Mouse (Mus musculus) gastrocnemius, postnatal 10 days (tissue): ENCODE data around the gene Pnkp. TPM values are rescaled to one million over a fixed set of nuclear protein-coding genes. Genes with fewer than 3 reads are reported as not detected.
A peak's percentile ranks its signal among the peaks of the same experiment; 100 is the strongest.

Experiments used
- DNase-seq: peaks from one replicate; pipeline ENCODE4 v3.0.0; 2021; ENCODE audit warnings: mixed read lengths
- total RNA-seq, 2 experiments: library from RNA; stranded (reverse); gene quantifications; 2 replicates each; pipeline ENCODE4 v1.2.3; 2021

The Pnkp gene
- total RNA-seq, 2 experiments from 2014 or later = 14.4 to 16.5 TPM

GRCm38 (mm10) chr7:44853065-44853464, 3.9 kb upstream of the Pnkp start:
- no peak for DNase-seq

DNA sequence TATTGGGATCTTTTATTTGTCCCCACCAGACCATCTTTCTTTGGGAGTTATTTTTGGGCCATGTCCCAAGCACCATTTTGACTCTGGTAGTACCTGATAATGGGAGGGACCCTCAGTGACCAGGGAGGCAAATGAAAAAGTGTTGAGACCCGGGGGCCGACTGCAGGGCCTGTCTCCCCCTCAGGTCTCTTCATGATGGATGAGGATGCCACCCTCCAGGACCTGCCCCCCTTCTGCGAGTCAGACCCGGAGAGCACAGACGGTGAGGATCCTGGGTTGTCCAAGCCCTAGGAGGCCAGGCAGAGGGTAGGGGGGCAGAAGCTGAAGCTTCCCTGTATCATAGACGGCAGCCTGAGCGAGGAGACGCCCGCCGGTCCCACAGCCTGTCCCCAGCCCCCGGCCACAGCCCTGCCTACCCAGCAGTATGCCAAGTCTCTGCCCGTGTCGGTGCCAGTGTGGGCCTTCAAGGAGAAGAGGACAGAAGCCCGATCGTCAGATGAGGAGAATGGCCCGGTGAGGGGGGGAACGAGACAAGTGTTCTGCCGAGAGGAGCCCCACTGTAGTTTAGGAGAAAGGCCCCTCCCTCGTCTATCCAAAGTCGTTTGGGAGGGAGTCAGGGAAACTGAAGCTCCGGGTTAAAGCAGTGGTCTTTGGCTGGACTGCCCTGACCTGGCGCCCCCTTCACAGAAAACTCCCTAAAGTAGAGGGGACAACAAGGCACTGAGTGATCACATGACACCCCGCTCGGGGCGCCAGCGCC, 3.2 kb upstream of the Pnkp start:
- no peak for DNase-seq

GRCm38 (mm10) chr7:44854356-44855031, 2.4 kb upstream of the Pnkp start:
- DNase-seq = peak; percentile 80

- no peak for DNase-seq
These were observed 1.9 kb upstream of the Pnkp start for GRCm38 (mm10) chr7:44855036-44855435.

DNA sequence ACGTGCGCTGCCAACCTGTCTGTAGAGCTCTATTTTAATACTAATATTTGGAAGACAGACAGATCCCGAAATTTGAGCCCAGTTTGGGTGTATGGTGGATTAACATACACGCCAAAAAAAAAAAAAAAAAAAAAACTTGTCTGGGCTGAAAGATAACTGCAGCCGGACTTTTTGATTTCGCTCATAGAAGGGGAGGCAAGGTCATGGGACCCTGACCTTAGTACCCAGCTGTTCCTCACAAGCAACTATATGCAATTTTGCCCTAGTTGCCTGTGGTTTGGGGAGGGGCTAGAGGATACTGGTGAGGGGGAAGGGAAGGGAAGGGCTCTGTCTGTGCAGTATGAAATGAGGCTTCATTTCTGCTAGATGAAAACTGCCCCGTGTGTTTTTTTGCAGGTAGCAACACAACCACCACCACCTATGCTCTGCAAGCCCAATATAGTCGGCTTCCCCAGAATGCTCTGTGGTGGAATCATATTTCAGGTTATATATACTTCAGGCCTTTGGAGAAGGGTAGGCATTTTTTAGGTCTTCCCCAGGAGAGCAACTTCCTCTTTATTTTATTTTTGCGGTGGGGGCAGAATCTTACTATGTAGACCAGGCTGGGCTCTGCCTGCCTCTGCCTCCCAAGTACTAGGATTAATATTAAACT, 548 bp upstream of the Pnkp start:
- DNase-seq = no peak

DNA sequence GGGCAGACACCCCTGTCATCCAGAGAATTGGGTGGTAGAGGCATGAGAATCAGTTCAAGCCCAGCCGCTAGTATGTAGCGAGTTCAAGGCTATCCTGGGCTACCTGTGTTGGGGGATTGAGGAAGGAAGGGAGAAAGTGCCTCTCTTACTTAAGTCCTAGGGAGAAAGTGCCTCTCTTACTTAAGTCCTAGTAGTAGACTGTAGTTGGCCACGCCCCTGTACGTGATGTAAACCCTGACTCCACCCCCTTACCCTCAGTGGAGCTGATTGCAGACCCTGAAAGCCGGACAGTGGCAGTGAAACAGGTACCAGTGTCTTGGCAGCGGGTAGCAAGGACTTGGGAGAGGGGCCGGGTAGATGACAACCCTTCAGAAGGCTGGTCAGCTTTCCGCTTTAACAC, 966 bp downstream of the Pnkp start:
- DNase-seq = no peak

- DNase-seq = no peak
These were observed 3.0 kb downstream of the Pnkp start for GRCm38 (mm10) chr7:44859896-44860295.

- peak; percentile 85 for DNase-seq
These were observed 3.9 kb downstream of the Pnkp start for GRCm38 (mm10) chr7:44860576-44861428.

DNA sequence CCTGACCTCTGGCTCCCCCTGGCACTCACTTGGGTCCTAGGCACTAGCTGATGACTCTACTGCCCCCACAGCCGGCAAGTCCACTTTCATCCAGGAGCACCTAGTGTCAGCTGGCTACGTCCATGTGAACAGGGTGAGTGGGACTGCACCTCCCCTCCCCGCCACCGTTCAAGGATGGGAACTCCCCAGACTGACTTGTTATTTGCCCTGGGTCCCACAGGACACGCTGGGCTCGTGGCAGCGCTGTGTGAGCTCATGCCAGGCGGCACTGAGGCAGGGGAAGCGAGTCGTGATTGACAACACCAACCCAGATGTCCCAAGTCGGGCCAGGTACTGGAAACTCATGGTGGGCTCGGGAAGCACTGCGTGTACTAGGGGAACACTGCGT, 4.5 kb downstream of the Pnkp start:
- no peak for DNase-seq

DNA sequence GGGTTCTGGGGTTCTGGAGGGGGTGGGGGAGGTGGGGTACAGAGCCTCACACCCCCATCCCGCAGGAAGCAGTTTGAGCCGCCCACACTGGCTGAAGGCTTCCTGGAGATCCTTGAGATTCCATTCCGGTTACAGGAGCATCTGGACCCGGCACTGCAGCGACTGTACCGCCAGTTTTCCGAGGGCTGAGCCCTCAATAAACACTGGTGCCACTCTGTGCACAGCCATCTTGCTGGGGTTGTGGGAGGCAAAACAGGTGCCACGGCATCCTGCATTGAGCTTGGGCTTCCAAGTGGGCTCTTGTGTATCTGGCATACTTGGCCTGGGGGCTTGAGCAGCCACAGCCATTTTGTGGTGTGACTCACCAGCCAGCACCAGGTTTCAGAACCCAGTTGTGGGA, 5.5 kb downstream of the Pnkp start:
- no peak for DNase-seq

DNA sequence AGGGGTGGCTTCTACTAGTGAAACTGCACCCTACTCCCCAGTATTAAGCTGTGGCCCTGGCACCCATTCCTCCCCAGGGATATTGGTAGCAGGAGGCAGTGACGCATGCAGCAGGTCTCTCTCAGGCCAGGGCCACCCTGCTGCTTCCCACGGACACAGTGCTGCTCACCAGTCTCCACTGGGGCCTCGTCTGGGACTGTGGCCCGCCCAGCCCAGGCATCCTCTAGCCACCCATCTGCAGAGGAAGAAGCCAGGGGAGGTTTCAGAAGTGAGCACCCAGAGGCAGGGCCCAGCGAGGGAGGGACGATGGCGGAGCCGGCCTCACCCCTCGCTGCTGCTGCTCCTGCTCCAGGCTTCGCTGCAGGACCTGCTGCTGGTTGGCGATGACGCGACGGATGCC, 6.3 kb downstream of the Pnkp start:
- no peak for DNase-seq

DNA sequence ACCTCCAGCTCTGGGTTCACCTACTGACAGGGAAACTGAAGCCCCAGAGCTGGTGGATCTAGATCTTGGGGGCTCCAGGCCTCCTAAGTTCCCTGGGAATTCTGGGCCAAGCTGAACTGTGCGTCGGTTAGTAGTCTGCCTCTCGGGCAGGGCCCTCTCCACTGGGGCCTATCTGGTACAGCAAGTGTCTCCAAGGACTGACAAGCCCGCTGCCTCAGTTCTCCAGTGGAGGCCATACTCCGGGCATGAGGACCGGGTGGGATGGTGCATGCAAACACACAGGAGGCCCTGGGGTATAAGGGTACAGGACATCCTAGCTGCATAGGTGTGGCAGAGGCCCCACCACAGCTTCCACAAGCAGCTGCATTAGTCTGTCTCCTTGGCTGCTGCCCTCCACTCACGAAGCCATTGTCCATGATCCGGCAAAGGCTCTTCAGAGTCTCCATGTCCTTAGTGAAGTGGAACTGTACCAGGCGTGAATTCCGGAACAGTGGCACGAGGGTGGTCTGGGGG, 7.1 kb downstream of the Pnkp start:
- no peak for DNase-seq

DNA sequence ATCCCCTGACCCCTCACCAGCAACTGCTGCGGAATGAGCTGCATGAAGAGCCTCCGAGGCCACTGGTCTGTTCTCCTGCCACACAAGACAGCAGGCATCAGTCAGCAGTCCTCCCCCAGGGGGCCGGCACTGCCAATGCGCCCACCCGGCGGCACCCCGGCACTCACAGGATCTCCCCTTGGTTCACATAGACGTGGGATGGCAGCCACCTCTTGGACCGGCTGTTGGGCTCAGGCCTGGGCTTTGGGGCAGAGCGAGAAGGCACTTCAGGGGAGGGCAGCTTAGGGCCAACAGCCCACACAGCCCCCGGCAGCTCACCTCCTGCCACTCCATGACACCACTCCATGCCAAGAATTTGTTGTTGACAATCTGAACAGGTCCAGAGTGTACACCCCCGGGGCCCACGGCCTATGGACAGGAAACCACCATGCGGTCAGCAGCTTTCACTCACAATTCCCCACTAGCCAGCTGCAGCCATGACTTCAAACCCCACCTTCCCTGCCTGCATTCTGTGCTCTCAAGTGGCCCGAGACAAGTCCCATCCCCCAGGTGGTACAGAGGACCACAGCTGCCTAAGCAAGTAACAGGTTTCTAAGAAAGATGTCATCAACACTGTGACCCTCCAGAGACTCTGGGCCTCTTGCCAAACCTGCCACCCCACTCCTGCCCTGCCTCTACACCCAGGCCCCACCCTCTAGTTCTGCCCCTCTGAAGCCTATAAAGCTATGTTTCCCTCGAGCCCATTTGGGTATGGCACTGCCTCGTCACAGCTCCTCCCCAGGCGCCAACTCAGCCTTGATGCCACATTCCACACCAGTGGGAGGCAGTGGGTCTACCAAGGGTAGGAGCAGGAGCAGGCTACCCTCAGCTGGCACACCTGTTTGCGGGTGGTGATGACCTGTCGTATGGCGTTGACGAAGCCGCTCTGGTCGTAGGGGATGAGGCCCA, 7.9 kb downstream of the Pnkp start:
- DNase-seq = peak; percentile 44

- DNase-seq = peak; percentile 57
These were observed 9.5 kb downstream of the Pnkp start for GRCm38 (mm10) chr7:44866276-44867009.

- DNase-seq = no peak
These were observed 10.2 kb downstream of the Pnkp start for GRCm38 (mm10) chr7:44867010-44867702.

DNA sequence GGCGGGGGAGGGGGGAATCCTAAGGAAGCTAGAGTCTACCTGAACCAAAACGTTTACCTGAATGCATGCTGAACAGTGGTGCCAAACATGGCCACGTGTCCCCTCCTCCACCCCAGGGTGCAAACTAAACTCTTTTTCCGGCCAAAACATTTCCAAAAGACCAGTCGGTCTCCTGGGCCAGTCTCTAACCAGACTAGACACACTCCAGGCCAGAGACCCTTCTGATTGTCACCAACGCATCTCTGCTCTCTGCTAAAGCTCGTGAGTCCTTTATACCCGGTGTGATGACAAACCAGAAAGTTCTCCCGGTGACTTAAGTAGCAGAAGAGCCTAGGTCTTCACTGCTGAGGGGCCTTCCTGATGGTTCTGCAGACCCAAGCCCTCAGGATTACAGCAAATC, 10.9 kb downstream of the Pnkp start:
- no peak for DNase-seq

GRCm38 (mm10) chr7:44868465-44868864, 11.5 kb downstream of the Pnkp start:
- DNase-seq = no peak

- DNase-seq = peak; percentile 73
These were observed 12.2 kb downstream of the Pnkp start for GRCm38 (mm10) chr7:44868919-44869696.
